ENCODE assay signal across 8 mouse cellular contexts in the genomic region with DNA sequence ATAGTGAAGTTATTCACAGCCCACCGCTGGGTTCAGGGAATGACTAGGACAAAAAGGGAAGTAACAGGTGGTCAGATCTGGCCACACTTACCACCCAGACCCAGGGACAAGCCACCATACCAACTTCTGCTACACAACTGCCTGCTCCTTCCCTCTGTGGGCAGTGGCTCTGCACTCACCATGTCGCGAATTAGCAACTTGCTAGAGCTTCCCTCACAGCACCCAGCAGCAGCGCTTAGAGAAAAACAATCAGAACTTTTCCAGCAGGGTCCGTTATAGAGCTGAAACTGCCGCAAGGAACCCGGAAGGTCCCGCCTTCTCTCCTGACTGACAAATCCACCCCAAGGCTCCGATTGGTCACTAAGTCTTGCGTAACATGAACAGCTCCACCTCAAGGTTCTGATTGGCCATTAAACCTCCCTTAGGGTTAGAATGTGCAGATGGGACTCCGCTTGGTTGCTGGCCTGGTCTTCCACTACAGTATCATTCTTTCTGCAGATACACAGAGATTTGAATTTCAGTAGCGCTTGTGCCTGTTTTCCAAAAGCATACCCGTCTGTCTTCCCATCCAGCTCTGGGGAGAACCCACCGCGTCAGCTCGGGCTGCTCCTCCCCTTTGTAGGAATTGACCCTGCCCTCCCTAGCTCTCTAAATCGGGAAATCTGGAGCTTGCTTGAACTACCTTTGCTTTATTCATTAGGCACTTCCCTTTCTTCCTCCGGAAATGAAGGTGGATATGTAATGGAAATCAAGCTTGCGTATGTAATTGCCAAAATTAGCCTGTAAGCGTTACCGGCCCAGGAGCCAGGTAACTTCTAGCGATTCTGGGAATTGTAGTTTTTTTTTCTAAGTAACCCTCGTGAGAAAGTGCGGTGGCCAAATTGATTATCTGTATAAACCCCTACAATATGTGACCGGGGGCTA. TPM values are rescaled to one million over a fixed set of nuclear protein-coding genes. Genes with fewer than 3 reads are reported as not detected.
DNase-seq lines count a peak whose midpoint lies in the region; ATAC-seq lines count a peak whose summit lies in the region.

A gene (minus strand): TSS at position 332 of the 924 bp plus-strand sequence.

- no peaks in the 10 kb centered on the region for H3K27me3 ChIP-seq in heart, embryonic 10.5 days (ENCODE audit: insufficient read depth, poor library complexity, severe bottlenecking)
- no peaks in the 10 kb centered on the region for H3K27me3 ChIP-seq in kidney, embryonic 15.5 days

- 0 out of 2 replicates have a peak, but pooled peaks cover 3% of the 10 kb centered on the region for H3K36me3 ChIP-seq in heart, embryonic 10.5 days
- no peaks in the 10 kb centered on the region for H3K36me3 ChIP-seq in kidney, embryonic 15.5 days

- under 1% methylated on average over 25 of the region's 25 CpGs for WGBS in heart, embryonic 10.5 days
- WGBS in kidney, embryonic 15.5 days: under 1% methylated on average over 25 of the region's 25 CpGs

- H3K9me3 ChIP-seq in heart, embryonic 10.5 days: no peaks in the 10 kb centered on the region
- H3K9me3 ChIP-seq in kidney, embryonic 15.5 days (replicated peaks): no peaks in the 10 kb centered on the region

- H3K4me1 ChIP-seq in heart, embryonic 10.5 days: no peaks in the 10 kb centered on the region
- no peaks in the 10 kb centered on the region for H3K4me1 ChIP-seq in kidney, embryonic 15.5 days

- H3K4me3 ChIP-seq in heart, embryonic 10.5 days: peak within 1 kb of the TSS; percentile 71
- H3K4me3 ChIP-seq in kidney, embryonic 15.5 days (replicated peaks): peak within 1 kb of the TSS; percentile 69

- peak; percentile 77 to 79 for DNase-seq in B cell, adult 2 months
- DNase-seq in brain, adult 2 months (ENCODE audit: low read depth, low spot score): peak; percentile 98
- DNase-seq in heart, embryonic 10.5 days (ENCODE audit: low spot score): peak; percentile 94
- peak; percentile 84 for DNase-seq in liver
- peak; percentile 71 to 78 for DNase-seq in spleen, postnatal 4 days (ENCODE audit: low spot score in 2 of 2)

- peak within 1 kb of the TSS; percentile 63 for H3K4me2 ChIP-seq in kidney, embryonic 15.5 days

- H3K9ac ChIP-seq in kidney, embryonic 15.5 days: peak within 1 kb of the TSS; percentile 62

- ATAC-seq in erythroblast, adult 5-6 weeks (replicated peaks; ENCODE audit: low FRiP score, poor library complexity, severe bottlenecking): peak; percentile 99
- ATAC-seq in kidney, embryonic 15.5 days (replicated peaks; ENCODE audit: low FRiP score): peak; percentile 100
- peak; percentile 97 for ATAC-seq in monocyte, adult 5-6 weeks (replicated peaks; ENCODE audit: insufficient number of reproducible peaks, low FRiP score, low TSS enrichment, poor library complexity, severe bottlenecking)

- H3K27ac ChIP-seq in heart, embryonic 10.5 days: peak within 1 kb of the TSS; percentile 83
- peak within 1 kb of the TSS; percentile 92 for H3K27ac ChIP-seq in kidney, embryonic 15.5 days

RNA-seq across cellular contexts. Expression of the gene that starts here (rescaled TPM):
- total RNA-seq in erythroblast, adult 5-6 weeks (2015; ENCODE audit: low replicate concordance): 7.1 and 10.0 TPM in 2 replicates
- 4.7 TPM in 2 replicates for total RNA-seq in erythroblast, adult 5-6 weeks (2017; ENCODE audit: low replicate concordance)
- 11.2 and 11.9 TPM in 2 replicates for polyA plus RNA-seq in heart, embryonic 10.5 days (2016; fragmentation: Nextera tagmentation; extraction: Ambion mirVana)
- polyA plus RNA-seq in kidney, embryonic 15.5 days (2015; fragmentation: Nextera tagmentation; extraction: Ambion mirVana): 12.2 and 12.3 TPM in 2 replicates
- total RNA-seq in monocyte, adult 5-6 weeks (2017): 29.6 to 41.6 TPM (median 31.8 TPM) in 3 replicates

Comparison
In these comparisons a context has a peak if more than half of its experiments do, and no peak if none do; other contexts are left out.
1. Peak in every context shown above with its lines: DNase-seq, ATAC-seq, H3K4me3 ChIP-seq and H3K27ac ChIP-seq.